Mouse (Mus musculus): ENCODE results near the gene Il2.
A peak's percentile ranks its signal among the peaks of the same experiment; 100 is the strongest.

The Il2 gene

DNA sequence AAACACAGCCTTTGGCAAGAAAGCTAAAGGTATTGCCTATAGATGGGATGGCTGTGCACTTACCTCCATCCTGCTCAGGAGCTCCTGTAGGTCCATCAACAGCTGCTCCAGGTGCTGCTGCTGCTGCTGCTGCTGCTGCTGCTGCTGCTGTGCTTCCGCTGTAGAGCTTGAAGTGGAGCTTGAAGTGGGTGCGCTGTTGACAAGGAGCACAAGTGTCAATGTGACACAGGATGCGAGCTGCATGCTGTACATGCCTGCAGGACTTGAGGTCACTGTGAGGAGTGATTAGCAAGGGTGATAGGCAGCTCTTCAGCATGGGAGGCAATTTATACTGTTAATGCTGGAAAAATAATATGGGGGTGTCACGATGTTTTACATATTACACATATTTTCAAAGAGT lies at the start of gene Il2:
Gene Il2 (minus strand): TSS at position 305 of the 400 bp plus-strand sequence.
- no peak for DNase-seq (ENCODE audit: inconsistent ontology term)

DNA sequence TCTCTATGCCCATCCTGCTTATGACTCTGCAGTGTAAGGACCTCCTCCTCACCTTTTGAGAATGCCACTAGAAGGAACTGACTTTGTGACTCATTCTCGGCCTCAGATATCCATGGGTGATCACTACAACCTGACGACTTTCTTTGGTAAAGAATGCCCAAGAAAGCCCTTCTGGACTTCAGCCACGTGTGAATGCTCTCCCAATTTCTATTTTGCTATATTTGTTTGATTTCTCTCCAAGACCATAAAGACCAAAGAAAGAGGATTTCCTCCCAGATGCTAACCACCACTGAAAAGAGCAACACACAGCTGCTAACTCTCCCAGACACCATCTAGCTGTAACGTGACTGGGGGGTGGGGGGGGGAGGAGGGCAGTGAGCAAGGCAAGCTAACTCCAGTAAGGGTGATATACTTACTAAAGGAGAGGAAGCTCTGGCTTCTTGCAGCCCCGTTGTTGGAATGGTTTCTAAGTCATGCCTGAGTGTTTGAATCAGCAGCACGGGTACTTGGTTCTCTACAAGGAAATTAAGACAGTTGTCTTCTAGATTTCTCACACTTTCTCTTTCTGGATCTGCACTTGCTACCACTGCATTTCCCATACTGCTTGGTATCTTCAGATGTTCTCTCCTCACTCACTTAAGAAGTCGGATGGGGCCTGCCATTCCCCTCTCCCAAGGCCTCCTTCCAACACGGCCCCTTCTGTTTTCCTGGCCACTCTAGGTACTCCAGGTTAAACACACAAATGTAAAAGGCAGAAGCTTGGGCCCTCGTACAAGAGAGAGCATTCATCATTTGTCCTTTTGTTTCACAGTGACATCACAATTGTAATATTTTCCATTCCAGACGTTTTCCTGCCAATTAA lies 49.2 kb upstream of the Il2 start:
- DNase-seq (ENCODE audit: inconsistent ontology term): peak; percentile 25

DNA sequence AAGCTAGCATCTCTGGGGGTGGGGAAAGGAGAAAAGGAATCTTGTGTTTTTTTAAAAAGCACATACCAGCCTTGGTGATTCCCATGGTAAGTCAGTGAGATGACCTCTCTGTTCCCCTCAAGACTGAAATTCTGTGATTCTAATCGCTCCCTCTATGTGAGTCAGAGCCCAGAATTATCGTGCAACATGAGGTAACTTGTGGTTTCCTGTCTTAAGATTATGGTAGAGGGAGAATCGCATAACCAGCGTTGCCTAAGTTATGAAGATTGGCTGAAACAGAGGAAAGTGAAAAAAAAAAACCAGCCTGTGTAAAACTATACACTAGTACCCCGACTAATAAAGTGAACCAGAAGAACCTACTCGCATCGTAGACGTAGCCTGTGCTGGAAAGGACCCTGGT lies 47.5 kb upstream of the Il2 start:
- DNase-seq (ENCODE audit: inconsistent ontology term): peak; percentile 20

DNA sequence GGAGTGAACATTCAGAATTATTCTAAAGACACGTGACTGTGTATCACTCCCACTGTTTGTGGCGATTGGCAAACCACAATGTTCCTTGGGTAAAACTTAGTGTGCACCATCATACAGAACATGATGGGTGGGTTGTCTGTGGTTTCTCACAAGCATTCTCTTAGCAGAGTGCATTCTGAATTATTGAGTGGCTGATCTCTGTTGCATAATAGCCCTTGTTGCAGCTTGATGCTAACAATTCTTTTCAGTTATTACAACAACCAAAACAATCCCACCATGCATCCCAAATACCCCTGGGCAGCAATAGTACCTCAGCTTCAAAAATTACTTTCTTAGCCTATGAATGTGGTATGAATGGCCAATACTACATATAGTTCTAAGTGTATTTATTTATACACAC lies 43.5 kb upstream of the Il2 start:
- DNase-seq (ENCODE audit: inconsistent ontology term): no peak

DNA sequence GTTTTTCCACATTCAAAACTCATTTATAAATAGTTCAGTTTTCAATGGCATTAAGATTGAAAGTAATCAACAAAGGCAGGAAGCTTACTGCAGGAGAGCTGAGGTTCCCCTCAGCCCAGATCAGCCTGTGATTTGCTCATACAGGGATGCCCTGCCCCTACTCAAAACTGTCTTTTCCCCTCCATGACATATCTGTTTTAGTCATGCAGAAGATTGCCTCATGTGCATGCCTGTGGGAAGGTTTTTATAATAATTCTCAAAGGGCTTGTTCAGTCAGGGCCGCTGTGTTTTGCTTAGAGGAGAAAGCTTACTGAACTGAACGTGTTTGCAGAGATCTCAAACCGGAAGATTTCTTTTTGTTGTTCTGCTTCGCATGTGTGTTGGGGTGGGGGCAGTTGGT lies 35.3 kb upstream of the Il2 start:
- peak; percentile 55 for DNase-seq (ENCODE audit: inconsistent ontology term)

DNA sequence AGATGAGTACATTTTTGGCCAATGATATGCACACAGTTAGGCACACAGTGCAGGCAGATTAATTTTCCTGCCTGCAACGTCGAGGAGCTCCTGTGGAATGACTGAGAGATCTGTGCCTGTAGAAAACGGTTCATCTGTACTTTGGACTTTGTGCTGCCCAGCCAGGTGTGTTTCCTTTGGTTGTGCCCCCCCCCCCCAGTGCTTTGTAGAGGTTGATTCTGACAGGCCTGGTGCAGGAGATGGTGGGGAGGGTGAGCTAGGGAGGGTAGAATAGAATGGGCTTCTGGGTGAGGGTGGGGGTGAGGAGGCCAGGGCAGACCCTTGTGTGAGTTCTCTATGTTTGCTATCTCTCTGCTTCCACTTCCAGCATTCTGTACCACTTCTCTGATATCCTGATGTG lies 32.5 kb upstream of the Il2 start:
- DNase-seq (ENCODE audit: inconsistent ontology term): no peak

DNA sequence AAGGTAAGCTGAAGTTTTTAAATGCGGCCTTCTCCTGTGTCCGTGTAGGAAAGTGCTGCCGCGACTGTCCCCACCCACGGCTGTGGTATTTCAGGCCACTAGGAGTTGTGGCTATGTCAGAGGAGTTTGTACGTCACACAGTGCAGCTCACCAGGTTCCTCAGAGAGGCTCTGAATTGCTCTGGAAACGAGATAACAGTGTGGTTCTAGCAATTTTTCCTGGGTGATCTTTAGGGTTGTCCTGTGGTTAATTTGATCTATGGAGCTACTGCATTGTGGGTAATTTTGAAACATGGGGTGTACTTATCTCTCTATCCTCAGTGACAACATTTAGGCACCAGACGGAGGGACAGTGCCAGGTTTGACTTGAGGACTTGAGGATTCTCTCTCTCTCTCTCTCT lies 31.3 kb upstream of the Il2 start:
- no peak for DNase-seq (ENCODE audit: inconsistent ontology term)

DNA sequence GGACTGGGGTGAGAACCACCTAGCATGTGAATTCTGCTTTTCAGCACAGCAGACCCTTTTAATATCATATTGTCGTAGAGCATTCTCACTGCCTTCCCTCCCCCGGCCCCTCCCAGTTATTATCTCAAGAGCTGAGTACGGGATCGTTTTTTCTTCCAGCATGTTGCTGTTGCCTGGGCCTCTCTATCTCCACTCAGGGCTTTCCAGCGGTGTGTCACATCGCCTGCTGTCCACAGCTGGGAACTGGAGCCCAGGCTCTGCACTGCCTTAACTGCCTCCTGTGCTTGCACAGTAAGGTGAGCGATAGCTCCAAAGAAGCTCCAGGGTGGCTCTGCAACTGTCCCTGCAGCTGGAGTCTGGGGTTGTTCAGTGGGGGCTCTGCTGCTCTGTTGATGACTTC lies 28.6 kb upstream of the Il2 start:
- no peak for DNase-seq (ENCODE audit: inconsistent ontology term)

DNA sequence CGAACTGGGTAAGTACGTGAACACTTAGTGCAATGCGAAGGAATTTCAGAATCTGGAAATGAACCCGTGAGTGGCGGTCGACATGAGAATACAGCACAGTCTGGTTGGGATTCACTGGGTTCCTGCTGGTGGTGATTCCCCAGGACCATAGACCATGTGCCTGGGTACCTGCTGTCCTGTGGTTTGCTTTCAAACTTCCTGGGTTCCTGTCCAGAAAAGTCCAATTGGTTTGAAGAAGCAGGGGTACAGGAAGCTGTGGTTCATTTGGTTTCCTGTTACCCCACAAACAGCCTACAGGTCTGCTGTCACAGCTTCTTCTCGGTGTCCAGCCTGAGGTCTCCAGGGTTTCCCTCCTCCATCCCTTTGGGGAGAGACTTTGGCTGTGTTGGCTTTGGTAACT lies 27.2 kb upstream of the Il2 start:
- no peak for DNase-seq (ENCODE audit: inconsistent ontology term)

DNA sequence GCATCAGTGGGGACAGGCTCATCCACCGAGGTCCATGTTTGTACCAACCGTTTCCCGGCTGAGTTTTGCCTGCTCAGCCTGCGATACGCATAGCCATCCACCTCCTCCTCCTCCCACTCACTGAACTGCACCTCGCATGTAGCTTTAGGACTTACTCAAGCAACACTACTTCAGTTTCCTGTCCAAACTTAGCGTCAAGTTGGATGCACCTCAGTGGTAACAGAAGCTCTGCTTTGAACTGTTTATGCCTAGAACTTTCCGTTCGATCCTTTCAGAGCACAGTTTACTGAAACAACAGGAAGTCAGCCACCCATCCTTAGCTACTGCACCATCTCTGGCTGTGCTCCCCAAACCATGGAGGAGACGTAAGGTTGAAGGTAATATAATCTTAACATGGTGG lies 26.5 kb upstream of the Il2 start:
- no peak for DNase-seq (ENCODE audit: inconsistent ontology term)

DNA sequence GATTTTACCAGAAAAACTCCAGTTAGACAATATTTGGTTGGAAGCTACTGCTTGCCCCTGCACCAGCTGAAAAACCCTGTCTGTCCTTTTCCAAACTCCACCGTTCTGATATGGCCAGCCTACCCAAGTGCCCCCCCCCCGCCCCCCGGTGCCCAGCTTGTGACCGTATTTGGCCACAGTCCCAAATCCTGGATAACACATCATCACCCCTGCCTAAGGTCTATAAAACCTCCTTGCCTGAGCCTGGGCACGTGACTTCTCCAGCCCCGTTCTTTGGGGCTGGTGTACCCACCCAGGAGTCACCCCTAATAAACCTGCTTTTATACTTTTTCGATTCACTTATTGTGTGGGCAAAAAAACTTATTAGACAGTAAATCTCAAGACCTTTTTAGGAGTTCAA lies 21.1 kb upstream of the Il2 start:
- no peak for DNase-seq (ENCODE audit: inconsistent ontology term)

DNA sequence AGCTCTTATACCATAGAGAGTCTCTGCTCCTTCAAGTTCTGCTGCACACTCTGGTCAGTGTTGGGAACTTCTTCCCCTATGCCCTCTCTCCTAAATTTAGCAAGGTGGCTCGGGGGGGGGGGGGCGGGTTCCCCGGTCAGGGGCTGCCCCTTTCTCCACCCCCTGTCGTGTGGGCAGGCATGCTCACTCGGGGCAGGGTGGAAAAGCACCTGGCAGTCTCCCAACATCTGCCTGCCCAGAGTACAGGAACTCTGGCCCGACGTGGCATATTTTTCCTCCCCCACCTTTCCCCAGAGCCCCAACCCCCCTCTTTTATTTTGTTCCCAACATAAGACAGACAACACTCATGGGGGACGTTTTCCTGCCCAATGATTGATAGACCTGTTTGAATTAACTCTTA lies 20.6 kb upstream of the Il2 start:
- DNase-seq (ENCODE audit: inconsistent ontology term): no peak

DNA sequence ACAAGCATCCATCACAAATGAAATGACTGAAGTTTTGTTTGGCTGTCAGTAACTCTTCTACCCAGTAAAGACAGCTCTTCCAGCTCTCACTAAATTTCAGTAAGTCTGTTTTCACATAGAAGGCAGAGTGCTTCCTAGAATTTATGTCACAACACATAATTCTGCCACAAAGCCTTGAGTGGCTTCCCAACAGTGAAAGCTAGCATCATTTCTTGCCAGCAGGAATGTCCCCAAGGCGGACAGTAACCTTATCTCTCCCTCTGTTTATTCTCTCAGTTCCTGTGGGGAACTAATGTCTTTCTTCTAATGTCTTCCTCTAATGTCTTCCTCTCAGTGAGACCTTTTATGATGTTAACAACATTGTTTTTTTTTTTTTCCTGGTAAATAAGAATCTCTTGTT lies 19.2 kb upstream of the Il2 start:
- no peak for DNase-seq (ENCODE audit: inconsistent ontology term)

DNA sequence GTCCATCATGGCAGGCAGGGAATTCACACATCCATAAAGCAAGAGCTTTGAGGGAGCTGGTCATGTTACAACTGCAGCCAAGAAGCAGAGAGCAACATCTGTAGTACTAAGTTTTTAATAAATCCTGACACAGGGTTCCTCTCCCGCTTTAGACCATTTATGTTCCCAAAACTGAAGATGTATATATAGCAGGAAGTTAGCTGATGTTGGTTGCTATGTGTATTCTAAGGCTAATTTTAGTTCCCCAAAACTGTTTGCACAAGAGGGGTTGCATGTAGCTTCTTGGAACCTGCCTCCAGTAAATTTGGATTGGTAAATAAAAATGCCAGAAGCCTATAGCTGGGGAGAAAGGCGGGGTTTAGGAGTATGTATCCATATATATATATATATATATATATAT lies 16.1 kb upstream of the Il2 start:
- DNase-seq (ENCODE audit: inconsistent ontology term): no peak

DNA sequence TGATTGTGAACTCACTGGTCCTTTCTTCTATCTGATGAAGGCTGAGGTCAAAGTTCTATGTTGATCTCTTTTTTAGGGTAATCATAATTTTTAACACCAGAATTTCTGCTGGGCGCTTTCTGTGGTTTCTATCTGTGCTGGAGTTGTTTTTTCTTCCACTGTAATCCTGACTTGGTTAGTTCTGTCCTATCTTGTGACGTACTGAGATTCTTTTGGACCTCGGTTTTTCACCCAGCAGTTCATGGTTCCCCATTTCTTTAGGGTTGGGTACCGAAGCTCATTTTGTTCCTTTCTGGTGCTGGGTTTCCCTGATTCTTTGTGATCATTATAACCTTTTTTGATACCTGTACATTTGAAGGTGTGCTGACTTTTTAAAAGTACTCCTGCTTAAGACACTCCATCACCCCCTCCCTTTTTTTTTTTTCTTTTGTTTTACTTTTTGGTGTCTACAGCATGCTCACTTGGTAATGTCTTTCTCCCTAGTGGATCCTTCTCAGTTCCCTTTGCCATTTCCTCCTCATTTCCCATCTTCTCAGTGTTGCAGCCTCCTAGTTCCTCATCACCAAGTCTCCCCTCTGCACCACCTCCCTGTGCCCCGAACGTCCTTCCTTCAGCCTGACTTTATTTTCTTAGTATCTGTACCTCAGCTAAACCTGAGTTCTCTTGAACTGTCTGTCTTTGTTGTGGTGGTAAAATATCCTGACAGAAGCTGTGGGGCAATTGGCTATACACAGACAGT lies 14.6 kb upstream of the Il2 start:
- DNase-seq (ENCODE audit: inconsistent ontology term): no peak

DNA sequence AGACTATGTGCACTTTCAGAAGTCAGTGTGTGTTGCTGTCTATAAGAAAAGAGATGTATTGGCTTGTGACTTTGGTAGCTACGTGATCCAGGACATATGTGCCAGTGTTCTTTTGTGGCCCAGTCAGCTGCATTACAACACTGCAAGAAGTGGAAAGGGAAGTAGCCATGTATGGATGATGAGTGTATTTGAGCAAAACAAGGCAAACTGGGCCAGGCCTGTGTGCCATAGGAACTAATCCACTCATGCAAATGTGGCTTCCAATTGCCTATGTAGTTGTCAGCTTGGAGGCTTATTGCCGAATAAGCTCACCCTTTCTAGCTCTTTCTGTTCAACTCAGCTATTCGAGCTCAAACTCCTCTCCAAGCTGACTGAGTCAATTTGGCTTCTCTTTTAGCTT lies 13.4 kb upstream of the Il2 start:
- DNase-seq (ENCODE audit: inconsistent ontology term): no peak

DNA sequence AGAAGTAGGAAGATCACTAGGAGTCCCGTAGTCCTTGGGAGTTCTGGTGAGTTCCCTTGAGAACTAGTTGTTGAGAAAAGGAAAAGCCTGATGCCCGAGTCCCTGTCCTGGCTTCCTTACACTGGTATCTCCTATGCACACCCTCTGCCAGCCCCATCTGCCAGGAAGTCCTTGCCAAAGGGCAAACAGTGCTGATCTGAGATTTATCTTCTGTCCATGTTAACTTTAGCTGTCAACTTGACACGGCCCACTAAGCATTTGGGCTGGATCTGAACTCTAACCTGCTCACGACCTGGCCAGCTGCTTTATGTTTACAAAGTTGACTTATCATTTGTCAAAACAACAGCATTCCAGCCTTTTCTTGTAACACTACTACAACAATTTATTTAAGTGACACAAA lies 11.5 kb upstream of the Il2 start:
- no peak for DNase-seq (ENCODE audit: inconsistent ontology term)

DNA sequence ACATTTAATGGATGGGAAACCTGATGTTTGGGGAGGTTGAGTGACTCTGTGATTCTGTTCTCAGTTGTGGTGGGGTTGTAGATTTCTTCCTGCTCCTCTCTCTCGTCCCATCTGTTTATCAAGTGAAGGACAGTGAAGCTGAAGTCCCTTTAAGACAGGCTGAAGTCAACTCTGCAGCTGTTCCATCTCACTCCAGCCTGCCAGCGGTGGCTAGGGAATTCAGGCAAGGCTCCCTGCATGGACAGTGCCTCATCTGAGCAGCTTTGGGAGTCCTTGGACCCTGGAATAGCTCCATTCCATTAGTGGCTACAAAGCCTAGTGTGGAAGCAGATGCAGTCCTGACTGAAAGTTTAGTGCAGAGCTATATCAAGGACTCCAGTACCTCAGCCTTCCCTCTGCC lies 3.3 kb upstream of the Il2 start:
- DNase-seq (ENCODE audit: inconsistent ontology term): no peak

DNA sequence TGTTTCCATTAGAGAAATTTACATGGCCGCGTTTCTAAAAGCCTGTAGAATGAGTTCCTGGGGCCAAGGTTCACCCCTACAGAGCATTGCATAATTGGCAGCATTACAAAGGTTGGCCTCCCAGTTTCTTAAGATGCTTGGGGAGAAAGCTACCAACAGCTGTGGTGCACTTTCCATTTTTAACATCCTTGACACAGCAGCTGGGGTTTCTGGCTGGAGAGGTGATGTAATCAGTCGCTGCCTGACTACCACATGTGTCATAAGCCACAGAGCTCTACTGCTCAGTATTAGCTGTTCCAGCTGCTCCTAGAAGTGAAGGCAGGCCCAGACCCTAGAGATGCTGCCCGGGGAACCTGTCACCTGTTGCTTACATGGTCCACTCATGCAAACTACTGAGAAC lies 2.5 kb upstream of the Il2 start:
- DNase-seq (ENCODE audit: inconsistent ontology term): no peak

DNA sequence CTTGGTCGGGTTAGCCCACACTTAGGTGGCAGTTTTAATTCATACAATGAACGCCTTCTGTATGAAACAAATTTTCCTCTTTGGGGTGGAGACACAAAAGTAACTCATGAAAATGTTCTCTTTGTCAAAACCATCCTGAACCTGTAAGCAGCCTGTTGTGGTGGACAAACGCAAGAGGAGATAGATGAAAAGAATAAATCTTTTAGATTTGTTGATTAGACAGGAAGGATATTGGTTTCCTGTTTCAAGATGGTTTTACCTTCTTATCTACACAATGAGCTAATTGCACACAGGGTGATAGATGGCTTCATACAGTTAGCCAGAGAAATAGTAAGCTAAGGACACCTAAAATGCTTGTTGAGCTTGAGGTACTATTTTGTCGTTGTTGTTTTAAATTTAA lies 403 bp upstream of the Il2 start:
- DNase-seq (ENCODE audit: inconsistent ontology term): no peak

DNA sequence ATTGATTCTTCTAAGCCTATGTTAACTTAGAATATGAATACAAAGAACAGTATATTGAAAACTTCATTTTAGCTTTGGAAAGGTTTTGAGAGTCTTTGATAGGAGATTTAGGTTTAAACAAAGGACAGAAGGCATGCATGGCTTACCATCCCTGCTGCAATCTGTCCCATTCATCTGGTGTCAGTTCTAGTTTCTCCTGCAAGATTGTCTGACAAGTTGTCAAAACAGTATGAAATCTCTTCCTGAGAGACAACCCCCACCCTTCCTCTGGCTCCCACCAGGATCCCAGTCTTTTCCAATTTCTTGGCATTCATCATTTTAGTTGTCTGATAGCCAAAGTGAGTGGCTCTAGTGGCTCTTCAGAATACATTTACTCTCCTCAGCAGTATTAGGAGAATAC lies 35.0 kb downstream of the Il2 start:
- no peak for DNase-seq (ENCODE audit: inconsistent ontology term)

DNA sequence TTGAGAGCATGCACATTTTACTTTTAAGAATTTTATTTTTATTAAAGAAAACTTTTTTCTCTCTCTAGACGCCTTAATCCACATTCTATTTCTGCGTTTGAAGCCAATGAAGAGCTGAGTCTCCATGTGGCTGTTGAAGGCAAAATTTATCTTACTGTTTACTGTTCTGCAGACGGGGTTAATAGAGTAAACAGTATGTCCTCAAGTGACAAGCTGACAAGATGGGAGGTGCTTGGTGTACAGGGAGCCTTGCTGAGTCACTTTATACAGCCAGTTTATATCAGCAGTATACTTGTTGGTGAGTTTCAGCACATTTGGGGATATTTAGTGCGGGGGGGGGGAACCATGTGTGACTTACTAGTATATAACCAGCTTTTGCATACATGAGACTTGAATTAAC lies 40.9 kb downstream of the Il2 start:
- no peak for DNase-seq (ENCODE audit: inconsistent ontology term)

DNA sequence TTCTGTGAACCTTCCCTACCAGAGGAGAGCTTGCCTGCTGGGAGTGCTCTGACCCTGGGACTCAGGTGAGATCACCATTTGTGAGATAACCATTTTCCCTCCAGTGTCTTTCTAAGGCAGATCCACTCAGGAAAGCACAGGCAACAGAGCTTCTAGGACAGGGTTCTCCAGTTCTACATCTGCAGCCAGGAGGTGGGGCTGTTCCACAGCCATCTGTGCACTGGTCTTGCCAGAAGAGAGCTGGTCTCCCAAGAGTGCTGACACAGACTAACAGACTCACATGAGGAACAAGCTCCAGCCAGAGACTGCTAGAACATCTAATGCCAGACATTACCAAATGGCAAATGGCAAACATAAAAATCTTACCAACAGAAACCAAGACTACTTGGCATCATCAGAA lies 52.5 kb downstream of the Il2 start:
- peak; percentile 22 for DNase-seq (ENCODE audit: inconsistent ontology term)
